In the genomic region with DNA sequence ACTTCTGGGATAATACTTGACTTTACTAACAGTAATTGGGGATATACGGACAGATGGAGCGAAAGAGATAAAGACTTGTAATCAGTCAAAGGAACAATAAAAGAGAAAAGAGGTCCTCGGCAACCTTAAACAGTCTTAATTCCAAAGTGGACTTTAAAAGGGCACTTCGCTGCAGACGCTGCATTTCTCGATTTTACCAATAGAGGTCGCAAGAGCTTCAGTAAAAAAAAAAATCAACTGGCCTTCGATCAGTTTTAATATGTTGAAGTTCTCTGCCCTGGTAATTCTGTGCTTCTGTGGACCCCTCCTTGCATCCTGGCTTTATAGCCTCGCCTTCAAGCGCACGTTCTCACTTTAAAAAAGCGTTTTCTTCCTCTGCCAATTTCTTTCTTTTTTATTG, we compare ENCODE assay signal across 10 mouse cellular contexts. TPM values are rescaled to one million over a fixed set of nuclear protein-coding genes. Genes with fewer than 3 reads are reported as not detected.
DNase-seq lines count a peak whose midpoint lies in the region; ATAC-seq lines count a peak whose summit lies in the region.
"Had no signal": no experiment of that assay in that cellular context is flagged by ENCODE, and none has a peak within 500 bp of the region (broad histone marks: within the 10 kb centered on the region; RNA-seq: fewer than 3 reads in every experiment).

No protein-coding gene starts in this region.

- no peak for ATAC-seq in erythroblast, adult 5-6 weeks (replicated peaks; ENCODE audit: low FRiP score, poor library complexity, severe bottlenecking)

- intact Hi-C loops in heart, postnatal 25 days (cut with DNase I): loop anchor here (1.0 to 5.0 kb wide), 3 partner anchors 116 to 342 kb away; no protein-coding TSS in a partner anchor

- peak; percentile 17 to 80 for DNase-seq in heart, adult 18-20 months
- DNase-seq in heart, postnatal 25 days (ENCODE audit: low spot score): no peak
- peak; percentile 12 to 17 for DNase-seq in urinary bladder, postnatal 36 days (ENCODE audit: low spot score in 2 of 2)
- DNase-seq in urinary bladder, postnatal 10 days (ENCODE audit: low spot score): no peak
- DNase-seq in embryo, embryonic 11 days: peak; percentile 77
- peak; percentile 57 for DNase-seq in kidney, postnatal 14 days
- peak; percentile 77 for DNase-seq in mesoderm, embryonic 11.5 days (ENCODE audit: low read depth, low spot score)
- DNase-seq: liver, embryonic 13.5 days had no signal

RNA-seq across cellular contexts. Expression of a gene that starts 0.7 kb away (rescaled TPM):
- total RNA-seq in heart, adult 18-20 months (2021): under 1 TPM in 1 of 2 experiments, not detected in 1; 0.05 TPM
- under 1 TPM in 1 of 2 experiments, not detected in 1; 0.08 TPM for total RNA-seq in heart, postnatal 25 days (2021)
- not detected in 2 replicates for total RNA-seq in erythroblast, adult 5-6 weeks (2015; ENCODE audit: low replicate concordance)
- total RNA-seq in erythroblast, adult 5-6 weeks (2017; ENCODE audit: low replicate concordance): not detected in 2 replicates
- total RNA-seq: common myeloid progenitor, adult 5-6 weeks had no signal

RNA-seq across cellular contexts. Expression of a gene that starts 26.1 kb away (rescaled TPM):
- 1 to 10 TPM; 1.0 to 1.9 TPM for total RNA-seq in heart, adult 18-20 months (2021)
- total RNA-seq in heart, postnatal 25 days (2021): 1 to 10 TPM; 6.8 to 7.1 TPM
- not detected in 2 replicates for total RNA-seq in erythroblast, adult 5-6 weeks (2015; ENCODE audit: low replicate concordance)
- 0.70 TPM in 1 of 2 replicates, not detected in the other for total RNA-seq in erythroblast, adult 5-6 weeks (2017; ENCODE audit: low replicate concordance)

RNA-seq across cellular contexts. Expression of a gene that starts 38.0 kb away (rescaled TPM):
- not detected for total RNA-seq in heart, adult 18-20 months (2021)
- total RNA-seq in heart, postnatal 25 days (2021): not detected
- not detected in 2 replicates for total RNA-seq in erythroblast, adult 5-6 weeks (2015; ENCODE audit: low replicate concordance)
- total RNA-seq in erythroblast, adult 5-6 weeks (2017; ENCODE audit: low replicate concordance): not detected in 2 replicates
- total RNA-seq: common myeloid progenitor, adult 5-6 weeks had no signal

RNA-seq across cellular contexts. Expression of a gene that starts 56.9 kb away (rescaled TPM):
- total RNA-seq in heart, adult 18-20 months (2021): 10 to 100 TPM; 35.3 to 36.0 TPM
- 10 to 100 TPM; 31.2 to 32.7 TPM for total RNA-seq in heart, postnatal 25 days (2021)
- 1.0 TPM in 1 of 2 replicates, not detected in the other for total RNA-seq in erythroblast, adult 5-6 weeks (2015; ENCODE audit: low replicate concordance)
- total RNA-seq in erythroblast, adult 5-6 weeks (2017; ENCODE audit: low replicate concordance): not detected in 2 replicates

Comparison
In these comparisons a context has a peak if more than half of its experiments do, and no peak if none do; other contexts are left out.
1. DNase-seq: peak in heart, adult 18-20 months (2 of 2), urinary bladder, postnatal 36 days (2 of 2), embryo, embryonic 11 days (single experiment), kidney, postnatal 14 days (single experiment) and mesoderm, embryonic 11.5 days (single experiment); none in heart, postnatal 25 days (single experiment) and urinary bladder, postnatal 10 days (single experiment).